Mouse (Mus musculus) CH12.LX (cell line): Measurements from ENCODE around the gene Dixdc1. TPM values are rescaled to one million over a fixed set of nuclear protein-coding genes. Genes with fewer than 3 reads are reported as not detected.

Source experiments
- DNase-seq: peaks from one replicate; pipeline ENCODE4 v3.0.0-alpha.2; 2013; ENCODE audit errors: extremely low read depth
- H3K27ac ChIP-seq: 2 replicates; pipeline ENCODE4 v1.5.1; 2012; ENCODE audit warnings: low read depth, mild to moderate bottlenecking, control low read depth, moderate library complexity; ENCODE audit not compliant: insufficient read depth
- H3K27me3 ChIP-seq: replicated peaks from 2 replicates; pipeline ENCODE3; 2012; ENCODE audit warnings: inconsistent platforms
- H3K36me3 ChIP-seq, 2 experiments: replicated peaks in 1 of 2; 2 replicates each; pipeline versions ENCODE3 to v1.6.1; 2012; ENCODE audit warnings: inconsistent platforms in 1 of 2, low read length in 1 of 2, mild to moderate bottlenecking in 1 of 2, mixed read lengths in 1 of 2, moderate library complexity in 1 of 2; ENCODE audit not compliant: control insufficient read depth in 1 of 2, insufficient read depth in 1 of 2
- H3K4me1 ChIP-seq, 2 experiments: 2 replicates each; pipeline ENCODE4 v1.6.1; 2012; ENCODE audit warnings: inconsistent platforms in 1 of 2, moderate library complexity in 1 of 2; ENCODE audit not compliant: insufficient read depth in 2 of 2, control insufficient read depth in 1 of 2
- H3K4me2 ChIP-seq: 2 replicates; pipeline ENCODE4 v1.6.1; 2012; ENCODE audit warnings: low read depth, mild to moderate bottlenecking, control low read depth; ENCODE audit not compliant: poor library complexity, insufficient read depth, severe bottlenecking
- H3K4me3 ChIP-seq, 3 experiments: fragments of 150-350 bp in 1 of 3; sonication (generic) in 1 of 3; replicated peaks in 1 of 3; 2 replicates each; pipeline versions ENCODE3 to v1.5.1; 2011 to 2012; ENCODE audit warnings: low read depth in 2 of 3, low read length in 2 of 3, mild to moderate bottlenecking in 2 of 3, moderate library complexity in 2 of 3, control low read depth in 1 of 3, improper control_type of control experiment in 1 of 3, inconsistent platforms in 1 of 3, mixed read lengths in 1 of 3; ENCODE audit not compliant: poor library complexity in 1 of 3
- H3K79me2 ChIP-seq: replicated peaks from 2 replicates; pipeline ENCODE4 v1.6.1; 2012; ENCODE audit warnings: mild to moderate bottlenecking, moderate library complexity; ENCODE audit not compliant: control insufficient read depth, poor library complexity, insufficient read depth, severe bottlenecking; ENCODE audit errors: extremely low read depth
- H3K9ac ChIP-seq: 2 replicates; pipeline ENCODE4 v1.6.1; 2012; ENCODE audit warnings: low read depth, mild to moderate bottlenecking, control low read depth, moderate library complexity; ENCODE audit not compliant: insufficient read depth
- H3K9me3 ChIP-seq: replicated peaks from 2 replicates; pipeline ENCODE3; 2012; ENCODE audit warnings: low read length, inconsistent platforms, mixed read lengths
- CTCF ChIP-seq, 2 experiments: IDR thresholded peaks in 1 of 2; conservative IDR thresholded peaks in 1 of 2; 2 replicates each; pipeline ENCODE4 v1.5.1; 2011 to 2012; ENCODE audit warnings: low read depth in 2 of 2, low read length in 2 of 2, improper control_type of control experiment in 1 of 2, inconsistent platforms in 1 of 2, mild to moderate bottlenecking in 1 of 2, moderate library complexity in 1 of 2
- ELF1 ChIP-seq: IDR thresholded peaks from 2 replicates; pipeline ENCODE4 v1.6.1; 2014; ENCODE audit warnings: low read depth, mild to moderate bottlenecking, inconsistent platforms, low read length, improper control_type of control experiment
- IRF4 ChIP-seq: IDR thresholded peaks from 2 replicates; pipeline ENCODE4 v1.6.1; 2014; ENCODE audit warnings: low read depth, mild to moderate bottlenecking, inconsistent platforms, low read length, improper control_type of control experiment
- MAZ ChIP-seq: IDR thresholded peaks from 2 replicates; pipeline ENCODE4 v1.6.1; 2012; ENCODE audit warnings: low read depth, mild to moderate bottlenecking, inconsistent platforms, low read length, improper control_type of control experiment, moderate library complexity
- MXI1 ChIP-seq: IDR thresholded peaks from 2 replicates; pipeline ENCODE4 v1.6.1; 2011; ENCODE audit warnings: mild to moderate bottlenecking, low read depth, low read length, improper control_type of control experiment
- MYC ChIP-seq: IDR thresholded peaks from 2 replicates; pipeline ENCODE4 v1.6.1; 2011; ENCODE audit warnings: low read depth, mild to moderate bottlenecking, improper control_type of control experiment, low read length
- NELFE ChIP-seq: IDR thresholded peaks from 2 replicates; pipeline ENCODE4 v1.6.1; 2011; ENCODE audit warnings: low read depth, low read length, improper control_type of control experiment
- PAX5 ChIP-seq: IDR thresholded peaks from 2 replicates; pipeline ENCODE4 v1.6.1; 2012; ENCODE audit warnings: low read length, inconsistent platforms, mixed read lengths
- RAD21 ChIP-seq: IDR thresholded peaks from 2 replicates; pipeline ENCODE4 v1.6.1; 2011; ENCODE audit warnings: low read depth, mild to moderate bottlenecking, low read length, improper control_type of control experiment, moderate library complexity
- SIN3A ChIP-seq: IDR thresholded peaks from 2 replicates; pipeline ENCODE4 v1.6.1; 2012; ENCODE audit warnings: low read length, improper control_type of control experiment, inconsistent platforms
- SMC3 ChIP-seq: IDR thresholded peaks from 2 replicates; pipeline ENCODE4 v1.6.1; 2011; ENCODE audit warnings: low read depth, low read length, improper control_type of control experiment
- ZMIZ1 ChIP-seq: IDR thresholded peaks from 2 replicates; pipeline ENCODE4 v1.6.1; 2012; ENCODE audit warnings: low read depth, mild to moderate bottlenecking, inconsistent platforms, low read length, improper control_type of control experiment
- dilution Hi-C: fragments of 300-500 bp; cut with MboI; formaldehyde crosslinking; loops from 2 replicates; pipeline ENCODE4 v1.14.3; 2020; ENCODE audit warnings: low sequenced_read_pairs; ENCODE audit not compliant: extremely low pct_unique_long_range_greater_than_20kb, extremely low pct_ligation_motif_present
- in situ Hi-C: fragments of 300-500 bp; cut with MboI; formaldehyde crosslinking; loops from 3 replicates; pipeline ENCODE4 v1.14.3; 2019; ENCODE audit warnings: low sequenced_read_pairs, low pct_ligation_motif_present, low pct_unique_long_range_greater_than_20kb, mixed read lengths
- polyA plus RNA-seq: library from polyadenylated mRNA; unstranded; fragments of >175 nt; gene quantifications from 2 replicates; pipeline ENCODE4 v1.2.1, GENCODE M21; 2012; ENCODE audit warnings: low read depth; ENCODE audit not compliant: insufficient read length
- total RNA-seq, 2 experiments: library from RNA; depleted of rRNA; stranded (reverse); fragments of 300-350 nt in 1 of 2; fragments of >200 nt in 1 of 2; gene quantifications; 2 replicates each; pipeline ENCODE4 v1.2.3; 2012 to 2014

Dixdc1 gene
- total RNA-seq (2012; rRNA removed) (0.04 and 0.13 TPM in 2 replicates), total RNA-seq (2014; rRNA removed) (0.15 and 0.23 TPM in 2 replicates), polyA plus RNA-seq (0.19 and 0.21 TPM in 2 replicates)

DNA sequence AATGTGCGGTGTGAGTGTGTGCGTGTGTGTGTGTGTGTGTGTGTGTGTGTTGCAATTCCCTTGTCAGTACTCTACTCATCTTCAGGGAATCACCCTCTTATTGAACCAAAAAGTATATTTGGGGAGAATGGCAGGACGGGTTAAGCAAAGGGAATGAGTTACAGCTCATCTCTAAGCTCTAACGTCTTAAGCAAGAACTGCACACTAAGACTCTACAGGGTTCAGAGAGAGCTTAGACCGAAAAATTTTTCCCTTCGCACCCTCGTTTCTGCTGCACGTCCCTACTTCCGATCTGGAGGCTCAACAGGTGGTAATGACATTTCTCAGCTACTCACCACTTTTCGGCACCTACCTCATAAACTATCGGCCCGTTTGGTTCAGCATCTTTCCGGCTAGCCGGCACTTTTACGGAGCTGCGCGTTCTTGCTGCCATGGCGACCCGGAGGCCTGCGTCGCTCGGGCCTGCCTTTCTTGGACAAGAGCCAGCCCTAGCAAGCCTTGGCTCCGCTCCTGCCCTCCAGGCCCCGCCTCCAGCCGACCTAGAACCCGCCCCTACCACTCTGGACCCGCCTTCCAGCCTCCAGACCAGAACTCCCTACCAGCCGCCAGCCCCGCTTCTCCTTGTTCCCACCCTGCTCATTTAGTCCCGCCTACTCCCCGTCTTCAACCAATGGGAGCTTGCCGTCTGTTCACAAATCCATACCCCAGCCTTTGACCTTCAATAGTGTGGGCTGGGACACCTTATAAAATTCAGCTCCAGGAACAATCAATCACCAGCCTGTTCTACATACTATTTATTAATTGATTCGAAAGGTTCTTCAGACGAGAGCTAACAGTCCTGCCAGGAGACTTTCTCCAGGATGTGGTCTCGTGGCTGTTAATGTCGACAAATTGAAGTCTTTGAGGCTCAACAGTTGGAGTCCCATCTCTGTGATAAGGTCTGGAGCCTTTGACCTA is at the start of gene Dixdc1:
Gene Dixdc1, minus strand, starts transcription at position 604 of the 957 bp plus-strand sequence.
- DNase-seq, result peak; percentile 89
- H3K4me3 ChIP-seq, result peak within 1 kb of the TSS in 2 of 3 experiments; percentile 17 to 43
- no peaks in the 10 kb centered on the region for H3K79me2 ChIP-seq
- dilution Hi-C loops, result no loop called here
- in situ Hi-C loops, result no loop called here
- no peaks in the 10 kb centered on the region for H3K36me3 ChIP-seq
- H3K9ac ChIP-seq, result no peak within 1 kb of the TSS
- H3K4me1 ChIP-seq, result peaks cover 3 to 10% of the 10 kb centered on the region in 2 experiments; a peak in 3 of 4 replicates
- TF ChIP-seq ELF1 (peak; percentile 12; the same call in 1 of the 2 replicates), NELFE (no peak), PAX5 (no peak), MXI1 (peak; percentile 87), IRF4 (no peak), MAZ (no peak), SIN3A (peak; percentile 83)
- H3K9me3 ChIP-seq, result no peaks in the 10 kb centered on the region
- H3K27me3 ChIP-seq, result peaks cover 2% of the 10 kb centered on the region
- H3K4me2 ChIP-seq, result peak within 1 kb of the TSS; percentile 86
- no peak within 1 kb of the TSS for H3K27ac ChIP-seq

DNA sequence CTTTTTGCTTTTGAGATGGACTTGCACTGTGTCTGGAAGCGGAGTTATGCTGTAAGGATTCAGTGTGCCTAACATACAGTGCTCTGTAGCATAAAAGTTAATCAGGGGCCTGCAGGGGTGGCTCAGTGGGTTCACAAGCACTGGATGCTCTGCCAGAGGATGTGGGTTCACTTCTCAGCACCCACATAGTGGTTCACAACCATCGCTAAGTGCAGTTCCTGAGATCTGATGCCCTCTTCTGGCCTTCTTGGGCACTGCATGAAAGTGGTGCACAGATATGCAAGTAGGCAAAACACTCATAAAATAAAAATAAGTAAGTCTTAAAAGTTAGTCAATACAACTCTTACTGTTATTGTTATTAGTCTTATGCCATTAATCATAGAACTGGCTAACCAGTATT is 42.8 kb upstream of the Dixdc1 start:
- in situ Hi-C loops (no loop called here), dilution Hi-C loops (no loop called here)
- no peak overlapping the region for H3K27ac ChIP-seq
- no peaks in the 10 kb centered on the region for H3K27me3 ChIP-seq
- H3K36me3 ChIP-seq, result peaks cover 49 to 84% of the 10 kb centered on the region in 2 experiments
- TF ChIP-seq CTCF (conservative IDR thresholded peaks at IDR 0.05 in 1 of 2, IDR thresholded peaks at IDR 0.05 in 1 of 2; ENCODE audit: low read depth in 2 of 2, low read length in 2 of 2) (peak; percentile 38 to 59; a peak in 3 of 4 replicates), RAD21 (peak; percentile 16), MYC (no peak), SMC3 (peak; percentile 30), ZMIZ1 (no peak)
- no peak overlapping the region for H3K4me3 ChIP-seq
- DNase-seq, result no peak
- no peaks in the 10 kb centered on the region for H3K79me2 ChIP-seq
- no peaks in the 10 kb centered on the region for H3K4me1 ChIP-seq
- no peak overlapping the region for H3K4me2 ChIP-seq
- no peak overlapping the region for H3K9ac ChIP-seq
- H3K9me3 ChIP-seq, result peaks cover 2% of the 10 kb centered on the region
